Mouse (Mus musculus): ENCODE measurements around the gene Sirpb1a.
"Not testable (repeated sequence)": the region's sequence is repeated elsewhere in the genome, so short reads cannot be mapped to it uniquely, and the experiment has no call there.

Gene Sirpb1a

DNA sequence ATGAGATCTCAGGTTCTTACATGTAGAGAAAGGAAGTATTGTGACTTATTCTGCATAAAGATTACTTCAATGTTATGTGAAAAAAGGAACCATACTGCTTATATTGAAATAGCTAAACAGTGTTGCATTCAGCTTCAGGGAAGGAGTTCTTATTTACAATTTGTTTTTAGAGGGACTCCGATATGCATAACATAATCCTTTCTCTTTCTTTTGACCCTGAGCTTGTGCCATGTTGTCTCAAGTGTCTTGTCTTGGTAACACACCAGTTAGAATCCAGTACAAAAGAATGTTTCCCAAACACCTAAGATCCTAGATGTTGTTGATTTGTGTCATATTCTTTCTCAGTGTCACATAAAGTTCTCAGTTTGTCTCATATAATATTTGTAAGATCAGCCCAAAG, at the start of gene Sirpb1a:
TSS of gene Sirpb1a (minus strand) at position 74 of the 400 bp plus-strand sequence.
- DNase-seq (ENCODE audit: low spot score): not testable (repeated sequence)

DNA sequence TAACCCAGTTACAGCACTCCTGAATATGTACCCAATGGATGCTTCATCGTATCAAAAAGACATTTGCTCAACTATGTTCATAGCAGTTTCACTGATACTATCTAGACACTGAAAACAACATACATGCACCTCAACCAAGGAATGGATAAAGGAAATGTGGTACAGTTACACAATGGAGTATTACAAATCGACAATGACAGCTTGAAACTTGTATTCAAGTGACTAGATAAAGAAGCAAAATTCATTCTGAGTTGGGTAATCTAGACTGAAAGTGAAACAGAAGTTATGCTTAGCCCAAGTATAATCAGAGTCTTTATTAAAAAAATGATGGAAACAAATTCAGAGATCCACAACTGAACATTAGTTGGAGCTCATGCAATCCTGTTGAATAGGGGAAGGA, 48.5 kb upstream of the Sirpb1a start:
- not testable (repeated sequence) for DNase-seq (ENCODE audit: low spot score)

DNA sequence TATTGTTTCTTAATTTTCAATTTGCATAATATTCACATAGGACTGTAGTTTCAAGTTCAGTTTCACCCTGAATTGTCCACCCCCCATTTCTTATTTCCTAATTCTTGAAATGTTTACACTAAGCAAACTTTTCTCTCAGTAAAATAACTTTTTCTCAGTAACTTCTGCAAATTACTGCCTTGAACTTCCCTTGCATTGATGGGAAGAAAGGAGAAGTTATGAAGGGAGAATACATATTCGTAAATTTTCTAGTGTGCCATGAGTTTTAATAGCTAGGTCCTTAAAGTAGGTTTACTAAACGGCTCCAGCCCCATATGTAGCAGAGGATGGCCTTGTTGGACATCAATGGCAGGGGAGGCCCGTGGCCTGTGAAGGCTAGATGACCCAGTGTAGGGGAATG, 43.8 kb upstream of the Sirpb1a start:
- not testable (repeated sequence) for DNase-seq (ENCODE audit: low spot score)

DNA sequence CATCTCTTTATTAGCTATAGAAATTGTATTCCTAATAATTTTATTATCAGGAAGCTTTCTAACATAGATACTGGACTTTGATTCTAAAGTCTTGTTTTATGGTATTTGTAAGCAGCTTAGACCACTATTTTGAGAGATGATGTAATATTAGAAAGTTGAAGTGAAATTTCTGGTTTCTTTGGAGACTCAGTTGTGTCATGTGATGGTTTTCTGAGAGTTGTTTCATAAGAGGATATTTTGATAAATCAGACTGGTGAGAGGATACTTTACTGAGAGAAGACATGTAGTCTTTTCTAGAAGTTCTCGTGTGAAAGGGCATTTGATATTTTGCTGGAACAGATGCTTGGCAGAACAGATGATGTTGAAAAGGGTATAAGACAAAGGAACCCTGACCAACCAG, 17.6 kb upstream of the Sirpb1a start:
- not testable (repeated sequence) for DNase-seq (ENCODE audit: low spot score)

DNA sequence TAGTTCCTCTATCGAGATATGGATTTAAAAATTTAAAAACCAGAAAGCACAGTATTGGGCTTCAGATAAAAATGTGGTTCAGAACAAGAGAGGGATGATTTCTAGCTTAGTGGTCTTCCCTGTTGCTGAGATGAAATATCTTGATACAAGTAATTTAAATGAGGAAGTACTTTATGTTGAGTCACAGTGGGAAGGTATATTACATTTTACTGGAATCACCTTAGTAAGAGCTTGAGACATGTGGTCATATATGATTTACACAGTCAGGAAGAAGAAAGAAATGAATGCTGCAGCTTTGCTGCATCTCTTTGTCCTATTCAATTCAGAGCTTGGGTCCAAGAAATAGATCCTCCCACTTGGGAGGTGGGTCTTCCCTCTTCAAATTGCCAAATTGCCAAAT, 13.5 kb upstream of the Sirpb1a start:
- DNase-seq (ENCODE audit: low spot score): not testable (repeated sequence)

DNA sequence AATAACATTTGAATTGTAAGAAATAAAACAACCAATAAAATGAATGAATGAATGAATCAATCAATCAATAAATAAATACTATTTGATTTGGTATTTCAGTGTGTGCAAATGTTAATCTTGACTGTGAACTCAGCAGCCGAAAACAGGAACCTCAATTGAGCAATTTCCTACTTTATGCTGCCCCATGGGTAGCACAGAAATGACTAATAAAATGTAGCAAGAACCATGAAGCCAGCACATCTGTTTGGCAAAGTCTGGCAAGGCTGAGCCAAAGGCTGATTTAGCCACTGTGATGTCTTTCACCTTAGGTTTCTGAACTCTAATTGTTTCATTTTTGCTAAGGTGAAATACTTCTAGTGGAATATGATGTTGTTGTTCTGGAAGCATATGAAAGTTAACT, 1.6 kb upstream of the Sirpb1a start:
- no peak for DNase-seq (ENCODE audit: low spot score)

DNA sequence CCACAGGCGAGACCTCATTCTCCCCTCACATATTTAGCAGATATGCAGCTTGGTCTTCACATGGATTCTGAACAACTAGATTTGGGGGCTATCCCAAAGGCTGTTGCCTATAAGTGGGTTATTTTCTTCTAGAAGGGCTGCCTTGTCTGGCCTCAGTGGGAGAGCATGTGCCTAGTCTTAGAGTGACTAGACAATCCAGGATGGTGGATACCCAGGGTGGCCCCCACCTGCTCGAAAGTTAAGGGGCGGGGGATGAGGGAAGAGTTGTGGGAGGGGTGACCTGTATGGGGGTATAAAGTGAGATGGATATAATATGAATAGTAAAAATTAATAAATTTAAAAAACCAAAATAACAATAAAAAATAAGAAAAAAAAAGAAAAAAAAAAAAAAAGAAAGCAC, 70.6 kb downstream of the Sirpb1a start:
- DNase-seq (ENCODE audit: low spot score): not testable (repeated sequence)

DNA sequence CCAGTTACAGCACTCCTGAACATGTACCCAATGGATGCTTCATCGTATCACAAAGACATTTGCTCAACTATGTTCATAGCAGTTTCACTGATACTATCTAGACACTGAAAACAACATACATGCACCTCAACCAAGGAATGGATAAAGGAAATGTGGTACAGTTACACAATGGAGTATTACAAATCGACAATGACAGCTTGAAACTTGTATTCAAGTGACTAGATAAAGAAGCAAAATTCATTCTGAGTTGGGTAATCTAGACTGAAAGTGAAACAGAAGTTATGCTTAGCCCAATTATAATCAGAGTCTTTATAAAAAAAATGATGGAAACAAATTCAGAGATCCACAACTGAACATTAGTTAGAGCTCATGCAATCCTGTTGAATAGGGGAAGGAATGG, 76.0 kb downstream of the Sirpb1a start:
- DNase-seq (ENCODE audit: low spot score): not testable (repeated sequence)

DNA sequence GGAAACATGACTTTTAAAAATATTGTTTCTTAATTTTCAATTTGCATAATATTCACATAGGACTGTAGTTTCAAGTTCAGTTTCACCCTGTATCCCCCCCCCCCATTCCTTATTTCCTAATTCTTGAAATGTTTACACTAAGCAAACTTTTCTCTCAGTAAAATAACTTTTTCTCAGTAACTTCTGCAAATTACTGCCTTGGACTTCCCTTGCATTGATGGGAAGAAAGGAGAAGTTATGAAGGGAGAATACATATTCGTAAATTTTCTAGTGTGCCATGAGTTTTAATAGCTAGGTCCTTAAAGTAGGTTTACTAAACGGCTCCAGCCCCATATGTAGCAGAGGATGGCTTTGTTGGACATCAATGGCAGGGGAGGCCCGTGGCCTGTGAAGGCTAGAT, 80.7 kb downstream of the Sirpb1a start:
- not testable (repeated sequence) for DNase-seq (ENCODE audit: low spot score)

DNA sequence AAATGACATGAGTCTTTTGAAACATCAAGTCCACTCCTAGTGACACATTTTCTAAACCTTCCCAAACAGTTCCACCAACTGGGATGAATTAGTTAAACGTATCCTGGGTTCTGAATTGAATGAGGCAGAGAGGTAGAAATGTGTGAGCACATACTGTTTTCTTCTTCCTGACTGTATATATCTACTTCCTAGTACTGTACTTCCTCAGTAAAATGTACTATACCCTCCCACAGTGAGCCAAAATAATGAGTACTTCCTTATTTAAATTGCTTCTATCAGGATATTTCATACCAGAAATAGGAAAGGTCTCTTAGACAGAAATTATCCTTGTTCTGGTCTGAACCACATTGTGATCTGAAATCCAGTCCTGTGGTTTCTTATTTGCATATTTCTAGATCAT, 86.0 kb downstream of the Sirpb1a start:
- DNase-seq (ENCODE audit: low spot score): no peak

DNA sequence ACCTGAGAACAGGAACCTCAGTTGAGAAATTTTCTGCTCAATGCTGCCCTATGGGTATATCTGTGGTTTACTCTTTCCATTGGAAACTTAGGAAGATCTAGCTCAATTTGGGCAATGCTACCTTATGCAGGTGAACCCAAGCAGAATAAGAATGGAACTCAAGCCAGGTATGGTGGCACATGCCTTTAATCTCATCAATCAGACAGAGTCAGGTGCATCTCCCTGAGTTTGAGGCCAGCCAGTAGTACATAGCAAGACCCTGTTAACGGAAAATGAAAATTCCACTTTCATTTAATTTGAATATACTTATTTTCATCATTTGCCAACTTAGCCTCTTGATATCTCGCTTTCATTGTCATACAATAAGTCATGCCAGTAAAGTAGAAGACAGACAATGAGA, 92.1 kb downstream of the Sirpb1a start:
- no peak for DNase-seq (ENCODE audit: low spot score)

DNA sequence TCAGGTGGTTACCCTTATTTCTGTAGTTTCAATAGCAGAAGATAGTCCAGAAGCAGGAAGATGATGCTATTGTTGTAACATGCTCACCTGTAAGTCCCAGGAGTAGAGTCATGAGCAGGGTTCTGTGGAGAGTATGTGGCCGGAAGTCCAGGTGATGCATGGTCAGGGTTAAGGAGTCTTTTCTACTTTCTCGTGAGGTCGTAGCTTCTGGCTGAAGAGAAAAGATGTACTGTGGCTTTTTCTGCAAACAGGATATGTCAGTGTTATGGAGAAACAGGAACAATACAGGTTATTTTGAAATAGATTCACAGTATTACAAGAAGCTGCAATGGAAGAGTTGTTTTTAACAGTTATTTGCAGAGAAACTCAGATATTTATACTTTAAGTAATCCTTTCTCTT, 94.3 kb downstream of the Sirpb1a start, which contains the start of gene Gm9733:
TSS of gene Gm9733 (minus strand) at position 240 of the 400 bp plus-strand sequence.
- DNase-seq (ENCODE audit: low spot score): no peak

DNA sequence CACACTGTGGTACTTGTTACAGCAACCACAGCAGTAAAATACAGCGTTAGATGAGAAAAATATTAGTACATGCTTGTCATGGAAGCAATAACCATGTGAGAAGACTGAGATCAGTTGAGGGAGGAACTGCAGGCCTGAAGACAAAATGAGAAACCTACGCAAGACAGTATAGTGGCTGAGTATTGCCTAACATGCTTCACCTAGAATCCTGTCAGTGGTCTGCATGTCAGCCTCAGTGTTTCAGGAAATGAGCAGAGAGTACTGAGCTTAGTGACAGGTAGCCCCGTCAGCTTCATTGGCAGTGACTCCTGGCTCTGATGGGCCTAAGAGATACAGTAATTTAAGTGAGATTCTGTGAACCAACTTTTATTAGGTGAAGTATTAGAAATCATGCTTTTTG, 94.8 kb downstream of the Sirpb1a start:
- DNase-seq (ENCODE audit: low spot score): no peak

DNA sequence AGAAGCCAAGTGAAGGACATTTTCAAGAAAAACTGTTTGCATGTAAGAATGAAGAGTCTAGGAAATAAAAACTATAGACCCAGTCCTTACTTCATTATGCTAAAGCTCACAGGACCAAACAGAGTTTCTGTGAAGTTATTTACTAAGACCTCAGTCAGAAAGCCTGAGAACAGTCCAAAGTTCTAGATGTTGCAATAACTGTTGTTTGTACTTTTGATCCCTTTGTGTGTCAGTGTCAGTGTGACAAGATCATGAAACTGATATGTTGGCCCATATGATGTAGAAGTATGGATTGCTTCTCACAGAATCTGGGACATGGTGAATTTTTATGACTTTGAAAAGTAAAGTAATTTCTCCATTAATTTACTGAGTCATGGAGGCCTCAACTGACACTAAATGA, 96.8 kb downstream of the Sirpb1a start:
- DNase-seq (ENCODE audit: low spot score): no peak
